Comparison of ENCODE assay signal across 34 mouse cellular contexts in genomic region chr19:45597106-45597505, GRCm38 (mm10).
"Had no signal": no experiment of that assay in that cellular context is flagged by ENCODE, and none has a peak within 500 bp of the region (broad histone marks: within the 10 kb centered on the region; RNA-seq: fewer than 3 reads in every experiment).

No protein-coding gene starts in this region.

- ATAC-seq: inflammation-experienced regulatory T-cells, adult 6 months; intestine, embryonic 15.5 days; intestine, embryonic 16.5 days; intestine, postnatal 0 days had no signal

- H3K4me3 ChIP-seq: heart, embryonic 10.5 days; heart, embryonic 12.5 days; heart, embryonic 13.5 days; heart, embryonic 15.5 days; hindbrain, embryonic 10.5 days; hindbrain, embryonic 12.5 days; hindbrain, embryonic 13.5 days; hindbrain, embryonic 15.5 days; intestine, embryonic 15.5 days; kidney, embryonic 15.5 days; layer of hippocampus, adult 2 months had no signal

- H3K9ac ChIP-seq: heart, embryonic 12.5 days; heart, embryonic 13.5 days; heart, embryonic 15.5 days; hindbrain, embryonic 12.5 days; hindbrain, embryonic 13.5 days; hindbrain, embryonic 14.5 days; hindbrain, embryonic 15.5 days; intestine, embryonic 15.5 days; kidney, embryonic 15.5 days had no signal

- H3K27ac ChIP-seq: heart, embryonic 10.5 days; heart, embryonic 13.5 days; heart, embryonic 15.5 days; hindbrain, embryonic 10.5 days; hindbrain, embryonic 12.5 days; hindbrain, embryonic 13.5 days; hindbrain, embryonic 14.5 days; hindbrain, embryonic 15.5 days; hindbrain, postnatal 0 days; intestine, embryonic 15.5 days; kidney, embryonic 15.5 days; kidney, postnatal 0 days; layer of hippocampus, adult 2 months had no signal

- H3K27me3 ChIP-seq: heart, embryonic 12.5 days; heart, embryonic 13.5 days; heart, embryonic 15.5 days; intestine, embryonic 15.5 days; kidney, embryonic 15.5 days had no signal

- H3K4me2 ChIP-seq: heart, embryonic 11.5 days; heart, embryonic 12.5 days; heart, embryonic 13.5 days; heart, embryonic 15.5 days; hindbrain, embryonic 12.5 days; hindbrain, embryonic 13.5 days; hindbrain, embryonic 14.5 days; hindbrain, embryonic 15.5 days; intestine, embryonic 15.5 days; kidney, embryonic 15.5 days had no signal

- H3K9me3 ChIP-seq: heart, embryonic 10.5 days; heart, embryonic 12.5 days; heart, embryonic 13.5 days; heart, embryonic 15.5 days; hindbrain, embryonic 10.5 days; hindbrain, embryonic 12.5 days; hindbrain, embryonic 13.5 days; hindbrain, embryonic 15.5 days; intestine, embryonic 15.5 days; kidney, embryonic 15.5 days had no signal

- DNase-seq: heart, postnatal 10 days; heart, postnatal 14 days; heart, postnatal 36 days; heart, postnatal 4 days; kidney, adult 11 months; kidney, adult 18-20 months; kidney, adult 2 months; kidney, adult 8-10 months; kidney, adult 9 months; kidney, postnatal 10 days; kidney, postnatal 14 days; kidney, postnatal 25 days; kidney, postnatal 36 days; kidney, postnatal 4 days; layer of hippocampus, adult 9-11 months; layer of hippocampus, postnatal 36 days had no signal

- H3K4me1 ChIP-seq: intestine, embryonic 15.5 days had no signal

- H3K36me3 ChIP-seq: heart, embryonic 15.5 days; hindbrain, embryonic 15.5 days; intestine, embryonic 15.5 days had no signal
